Mouse (Mus musculus): Measurements from ENCODE around the gene Stx16. TPM values are rescaled to one million over a fixed set of nuclear protein-coding genes. Genes with fewer than 3 reads are reported as not detected.
A peak's percentile ranks its signal among the peaks of the same experiment; 100 is the strongest.

The Stx16 gene
- polyA plus RNA-seq, 1 experiment from 2014 or later = 21.3 TPM

GRCm38 (mm10) chr2:174119259-174119658 lies 43.2 kb downstream of the Stx16 start:
- 93% methylated on average over 11 of the region's 11 CpGs for WGBS
- ATAC-seq = no peak
- Histone ChIP-seq H3K27ac (ENCODE audit: low read length) (no peak overlapping the region), H3K36me3 (ENCODE audit: control insufficient read depth, insufficient read depth) (peaks cover 4% of the 10 kb centered on the region), H3K4me3 (replicated peaks; ENCODE audit: low read length) (no peak overlapping the region), H3K4me2 (ENCODE audit: low read length) (no peak overlapping the region), H3K27me3 (replicated peaks; ENCODE audit: control insufficient read depth, insufficient read depth, low read length) (no peaks in the 10 kb centered on the region), H3K9ac (replicated peaks; ENCODE audit: low read depth, low read length) (no peak overlapping the region), H3K9me3 (ENCODE audit: control insufficient read depth, low read length) (no peaks in the 10 kb centered on the region), H3K4me1 (replicated peaks; ENCODE audit: control insufficient read depth, insufficient read depth, low read length) (no peaks in the 10 kb centered on the region)

- H3K4me3 ChIP-seq (replicated peaks; ENCODE audit: low read length) = no peak overlapping the region
- H3K9ac ChIP-seq (replicated peaks; ENCODE audit: low read depth, low read length) = no peak overlapping the region
- H3K36me3 ChIP-seq (ENCODE audit: control insufficient read depth, insufficient read depth) = peaks cover 4% of the 10 kb centered on the region
- no peaks in the 10 kb centered on the region for H3K27me3 ChIP-seq (replicated peaks; ENCODE audit: control insufficient read depth, insufficient read depth, low read length)
- 95% methylated on average over 19 of the region's 19 CpGs for WGBS
- no peaks in the 10 kb centered on the region for H3K9me3 ChIP-seq (ENCODE audit: control insufficient read depth, low read length)
- no peaks in the 10 kb centered on the region for H3K4me1 ChIP-seq (replicated peaks; ENCODE audit: control insufficient read depth, insufficient read depth, low read length)
- ATAC-seq = no peak
- no peak overlapping the region for H3K4me2 ChIP-seq (ENCODE audit: low read length)
- no peak overlapping the region for H3K27ac ChIP-seq (ENCODE audit: low read length)
Observed at GRCm38 (mm10) chr2:174120631-174121030, 44.5 kb downstream of the Stx16 start.

GRCm38 (mm10) chr2:174121411-174121947 lies 45.4 kb downstream of the Stx16 start:
- no peaks in the 10 kb centered on the region for H3K27me3 ChIP-seq (replicated peaks; ENCODE audit: control insufficient read depth, insufficient read depth, low read length)
- peaks cover 3% of the 10 kb centered on the region for H3K4me1 ChIP-seq (replicated peaks; ENCODE audit: control insufficient read depth, insufficient read depth, low read length)
- no peak overlapping the region for H3K9ac ChIP-seq (replicated peaks; ENCODE audit: low read depth, low read length)
- no peak overlapping the region for H3K27ac ChIP-seq (ENCODE audit: low read length)
- no peak overlapping the region for H3K4me3 ChIP-seq (replicated peaks; ENCODE audit: low read length)
- peaks cover 4% of the 10 kb centered on the region for H3K36me3 ChIP-seq (ENCODE audit: control insufficient read depth, insufficient read depth)
- no peak for ATAC-seq
- H3K4me2 ChIP-seq (ENCODE audit: low read length) = no peak overlapping the region
- no peaks in the 10 kb centered on the region for H3K9me3 ChIP-seq (ENCODE audit: control insufficient read depth, low read length)
- 77% methylated on average over 12 of the region's 12 CpGs for WGBS

- no peak overlapping the region for H3K9ac ChIP-seq (replicated peaks; ENCODE audit: low read depth, low read length)
- peaks cover 12% of the 10 kb centered on the region for H3K4me1 ChIP-seq (replicated peaks; ENCODE audit: control insufficient read depth, insufficient read depth, low read length)
- H3K36me3 ChIP-seq (ENCODE audit: control insufficient read depth, insufficient read depth) = peaks cover 4% of the 10 kb centered on the region
- no peak overlapping the region for H3K27ac ChIP-seq (ENCODE audit: low read length)
- 98% methylated on average over 2 of the region's 2 CpGs for WGBS
- no peaks in the 10 kb centered on the region for H3K9me3 ChIP-seq (ENCODE audit: control insufficient read depth, low read length)
- H3K4me3 ChIP-seq (replicated peaks; ENCODE audit: low read length) = no peak overlapping the region
- ATAC-seq = no peak
- H3K4me2 ChIP-seq (ENCODE audit: low read length) = no peak overlapping the region
- H3K27me3 ChIP-seq (replicated peaks; ENCODE audit: control insufficient read depth, insufficient read depth, low read length) = no peaks in the 10 kb centered on the region
Observed at GRCm38 (mm10) chr2:174122331-174122730, 46.2 kb downstream of the Stx16 start.

- peaks cover 13% of the 10 kb centered on the region for H3K4me1 ChIP-seq (replicated peaks; ENCODE audit: control insufficient read depth, insufficient read depth, low read length)
- no peak overlapping the region for H3K9ac ChIP-seq (replicated peaks; ENCODE audit: low read depth, low read length)
- ATAC-seq = no peak
- no peak overlapping the region for H3K4me3 ChIP-seq (replicated peaks; ENCODE audit: low read length)
- no peak overlapping the region for H3K4me2 ChIP-seq (ENCODE audit: low read length)
- H3K27me3 ChIP-seq (replicated peaks; ENCODE audit: control insufficient read depth, insufficient read depth, low read length) = no peaks in the 10 kb centered on the region
- no peaks in the 10 kb centered on the region for H3K9me3 ChIP-seq (ENCODE audit: control insufficient read depth, low read length)
- 78% methylated on average over 3 of the region's 3 CpGs for WGBS
- peaks cover 4% of the 10 kb centered on the region for H3K36me3 ChIP-seq (ENCODE audit: control insufficient read depth, insufficient read depth)
- H3K27ac ChIP-seq (ENCODE audit: low read length) = no peak overlapping the region
Observed at GRCm38 (mm10) chr2:174123731-174124130, 47.6 kb downstream of the Stx16 start.

GRCm38 (mm10) chr2:174126522-174127375 lies 50.6 kb downstream of the Stx16 start:
- no peaks in the 10 kb centered on the region; the same call in 1 of the 2 replicates for H3K36me3 ChIP-seq (ENCODE audit: control insufficient read depth, insufficient read depth)
- no peak overlapping the region for H3K9ac ChIP-seq (replicated peaks; ENCODE audit: low read depth, low read length)
- peak; percentile 83 for ATAC-seq
- 12% methylated on average over 19 of the region's 21 CpGs for WGBS
- H3K4me3 ChIP-seq (replicated peaks; ENCODE audit: low read length) = no peak overlapping the region
- H3K4me1 ChIP-seq (replicated peaks; ENCODE audit: control insufficient read depth, insufficient read depth, low read length) = peaks cover 13% of the 10 kb centered on the region
- H3K9me3 ChIP-seq (ENCODE audit: control insufficient read depth, low read length) = no peaks in the 10 kb centered on the region
- H3K27ac ChIP-seq (ENCODE audit: low read length) = no peak overlapping the region
- no peaks in the 10 kb centered on the region for H3K27me3 ChIP-seq (replicated peaks; ENCODE audit: control insufficient read depth, insufficient read depth, low read length)
- peak overlapping the region; percentile 36 for H3K4me2 ChIP-seq (ENCODE audit: low read length)

GRCm38 (mm10) chr2:174127376-174127713 lies 51.2 kb downstream of the Stx16 start:
- Histone ChIP-seq H3K4me3 (replicated peaks; ENCODE audit: low read length) (no peak overlapping the region), H3K9me3 (ENCODE audit: control insufficient read depth, low read length) (no peaks in the 10 kb centered on the region), H3K4me2 (ENCODE audit: low read length) (peak overlapping the region; percentile 36), H3K27me3 (replicated peaks; ENCODE audit: control insufficient read depth, insufficient read depth, low read length) (no peaks in the 10 kb centered on the region), H3K36me3 (ENCODE audit: control insufficient read depth, insufficient read depth) (no peaks in the 10 kb centered on the region; the same call in 1 of the 2 replicates), H3K27ac (ENCODE audit: low read length) (no peak overlapping the region), H3K4me1 (replicated peaks; ENCODE audit: control insufficient read depth, insufficient read depth, low read length) (peaks cover 13% of the 10 kb centered on the region), H3K9ac (replicated peaks; ENCODE audit: low read depth, low read length) (no peak overlapping the region)
- peak; percentile 18; the same call in 1 of the 2 replicates for ATAC-seq
- 17% methylated on average over 6 of the region's 6 CpGs for WGBS

GRCm38 (mm10) chr2:174128926-174129325 lies 52.8 kb downstream of the Stx16 start:
- Histone ChIP-seq H3K27ac (ENCODE audit: low read length) (no peak overlapping the region), H3K36me3 (ENCODE audit: control insufficient read depth, insufficient read depth) (no peaks in the 10 kb centered on the region; the same call in 1 of the 2 replicates), H3K4me1 (replicated peaks; ENCODE audit: control insufficient read depth, insufficient read depth, low read length) (peaks cover 13% of the 10 kb centered on the region), H3K4me2 (ENCODE audit: low read length) (no peak overlapping the region), H3K27me3 (replicated peaks; ENCODE audit: control insufficient read depth, insufficient read depth, low read length) (no peaks in the 10 kb centered on the region), H3K4me3 (replicated peaks; ENCODE audit: low read length) (no peak overlapping the region), H3K9me3 (ENCODE audit: control insufficient read depth, low read length) (no peaks in the 10 kb centered on the region), H3K9ac (replicated peaks; ENCODE audit: low read depth, low read length) (no peak overlapping the region)
- WGBS = 61% methylated on average over 6 of the region's 6 CpGs
- no peak for ATAC-seq

GRCm38 (mm10) chr2:174130468-174131097 lies 54.5 kb downstream of the Stx16 start:
- peaks cover 13% of the 10 kb centered on the region for H3K4me1 ChIP-seq (replicated peaks; ENCODE audit: control insufficient read depth, insufficient read depth, low read length)
- WGBS = 89% methylated on average over 8 of the region's 8 CpGs

More at GRCm38 (mm10) chr2:174130468-174131097, 54.5 kb downstream of the Stx16 start:
- H3K36me3 ChIP-seq (ENCODE audit: control insufficient read depth, insufficient read depth) = no peaks in the 10 kb centered on the region
- no peaks in the 10 kb centered on the region for H3K27me3 ChIP-seq (replicated peaks; ENCODE audit: control insufficient read depth, insufficient read depth, low read length)
- H3K4me2 ChIP-seq (ENCODE audit: low read length) = no peak overlapping the region
- ATAC-seq = no peak
- H3K4me3 ChIP-seq (replicated peaks; ENCODE audit: low read length) = no peak overlapping the region
- H3K9me3 ChIP-seq (ENCODE audit: control insufficient read depth, low read length) = no peaks in the 10 kb centered on the region
- H3K27ac ChIP-seq (ENCODE audit: low read length) = no peak overlapping the region
- no peak overlapping the region for H3K9ac ChIP-seq (replicated peaks; ENCODE audit: low read depth, low read length)

All from forebrain, embryonic 16.5 days (tissue).